11 mouse cellular contexts compared by ENCODE assay signal in the genomic region with DNA sequence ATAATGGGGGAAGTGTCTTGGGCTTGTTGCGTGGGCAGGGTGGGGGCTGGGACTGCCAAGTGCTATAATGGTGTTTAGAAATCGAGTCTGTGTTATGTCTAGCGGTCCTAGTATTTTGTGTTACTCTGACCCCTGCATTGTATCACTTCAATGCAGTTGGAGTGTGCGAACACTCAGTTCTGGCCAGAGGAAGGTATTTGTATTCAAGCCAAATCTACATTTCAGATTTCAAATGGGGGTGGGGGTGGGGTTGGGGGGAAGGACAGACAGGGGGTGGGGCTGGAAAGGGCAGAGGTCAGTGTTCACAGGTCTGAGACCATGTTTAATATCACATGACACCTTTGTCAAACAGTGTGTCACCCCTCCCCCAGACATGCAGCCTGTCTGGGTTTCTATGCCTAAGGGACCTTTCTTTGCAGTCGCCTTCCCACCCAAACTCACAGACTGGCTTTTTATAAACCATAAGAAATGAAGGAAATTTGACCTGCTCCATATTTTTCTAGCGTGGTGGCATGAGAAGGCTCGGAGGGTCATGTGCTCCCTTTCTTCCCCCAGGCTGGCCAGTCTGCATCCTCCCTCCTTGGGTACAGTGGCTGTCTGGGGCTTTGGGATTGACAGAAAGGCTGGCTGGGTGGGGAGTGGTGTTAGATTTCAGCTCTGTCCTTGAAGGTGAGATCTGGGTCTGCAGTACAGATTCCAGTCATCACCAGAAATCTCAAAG.
A peak's percentile ranks its signal among the peaks of the same experiment; 100 is the strongest.
DNase-seq lines count a peak whose midpoint lies in the region; ATAC-seq lines count a peak whose summit lies in the region.
"Had no signal": no experiment of that assay in that cellular context is flagged by ENCODE, and none has a peak within 500 bp of the region (broad histone marks: within the 10 kb centered on the region; RNA-seq: fewer than 3 reads in every experiment).

No protein-coding gene starts in this region.

- no peak overlapping the region for H3K4me2 ChIP-seq in forebrain, embryonic 13.5 days
- H3K4me2 ChIP-seq in kidney, embryonic 15.5 days, result no peak overlapping the region

- H3K9ac ChIP-seq in forebrain, embryonic 13.5 days, result no peak overlapping the region
- H3K9ac ChIP-seq in kidney, embryonic 15.5 days, result no peak overlapping the region

- no peak; the same call in 1 of the 2 replicates for ATAC-seq in forebrain, embryonic 13.5 days
- ATAC-seq in kidney, embryonic 15.5 days (replicated peaks; ENCODE audit: low FRiP score), result 0 out of 2 replicates have a peak, but pooled peaks have one; percentile 46
- ATAC-seq in monocyte, adult 5-6 weeks (replicated peaks; ENCODE audit: insufficient number of reproducible peaks, low FRiP score, low TSS enrichment, poor library complexity, severe bottlenecking), result no peak
- no peak for ATAC-seq in erythroblast, adult 5-6 weeks (replicated peaks; ENCODE audit: low FRiP score, poor library complexity, severe bottlenecking)
- ATAC-seq: Patski had no signal

- H3K27me3 ChIP-seq in forebrain, embryonic 10.5 days (ENCODE audit: poor library complexity, severe bottlenecking), result peaks cover 19% of the 10 kb centered on the region
- no peaks in the 10 kb centered on the region for H3K27me3 ChIP-seq in forebrain, embryonic 13.5 days
- H3K27me3 ChIP-seq in kidney, embryonic 15.5 days, result peaks cover 16% of the 10 kb centered on the region

- peak; percentile 30 for DNase-seq in forebrain, embryonic 10.5 days (ENCODE audit: extremely low spot score, low spot score)
- no peak for DNase-seq in kidney, postnatal 4 days
- peak; percentile 30 to 33 for DNase-seq in B cell, adult 2 months
- DNase-seq in hindlimb bud, embryonic 11.5 days (ENCODE audit: extremely low spot score, low read depth, low spot score), result peak; percentile 46
- DNase-seq: gastrocnemius, postnatal 36 days; kidney, postnatal 25 days had no signal

- H3K4me1 ChIP-seq in forebrain, embryonic 10.5 days, result peaks cover 31% of the 10 kb centered on the region
- peaks cover 12% of the 10 kb centered on the region for H3K4me1 ChIP-seq in forebrain, embryonic 13.5 days
- H3K4me1 ChIP-seq in kidney, embryonic 15.5 days, result peaks cover 25% of the 10 kb centered on the region

- WGBS in forebrain, embryonic 10.5 days, result 39% methylated on average over 7 of the region's 7 CpGs
- WGBS in forebrain, embryonic 13.5 days, result 25% methylated on average over 7 of the region's 7 CpGs
- WGBS in kidney, embryonic 15.5 days, result 32% methylated on average over 7 of the region's 7 CpGs

- no peaks in the 10 kb centered on the region for H3K36me3 ChIP-seq in forebrain, embryonic 10.5 days (replicated peaks)
- no peaks in the 10 kb centered on the region for H3K36me3 ChIP-seq in forebrain, embryonic 13.5 days (ENCODE audit: poor library complexity, severe bottlenecking)
- no peaks in the 10 kb centered on the region for H3K36me3 ChIP-seq in kidney, embryonic 15.5 days

- no peak overlapping the region for H3K4me3 ChIP-seq in forebrain, embryonic 10.5 days
- no peak overlapping the region for H3K4me3 ChIP-seq in forebrain, embryonic 13.5 days
- no peak overlapping the region for H3K4me3 ChIP-seq in kidney, embryonic 15.5 days (replicated peaks)

- peak overlapping the region; percentile 81 for H3K27ac ChIP-seq in forebrain, embryonic 10.5 days
- no peak overlapping the region for H3K27ac ChIP-seq in forebrain, embryonic 13.5 days
- no peak overlapping the region for H3K27ac ChIP-seq in kidney, embryonic 15.5 days

- no peaks in the 10 kb centered on the region for H3K9me3 ChIP-seq in forebrain, embryonic 10.5 days
- H3K9me3 ChIP-seq in forebrain, embryonic 13.5 days (replicated peaks), result no peaks in the 10 kb centered on the region
- no peaks in the 10 kb centered on the region for H3K9me3 ChIP-seq in kidney, embryonic 15.5 days (replicated peaks)

Comparison
In these comparisons a context has a peak if more than half of its experiments do, and no peak if none do; other contexts are left out.
1. DNase-seq: peak in forebrain, embryonic 10.5 days (single experiment), B cell, adult 2 months (2 of 2) and hindlimb bud, embryonic 11.5 days (single experiment); none in kidney, postnatal 4 days (0 of 2).